Mouse (Mus musculus) intestine, postnatal 0 days (tissue): ENCODE results near the gene Btbd3. TPM values are rescaled to one million over a fixed set of nuclear protein-coding genes. Genes with fewer than 3 reads are reported as not detected.

Source experiments
- ATAC-seq: fragments of 200-750 bp; cut with Nextera tagmentation; 2 replicates; pipeline ENCODE4 v1.8.0; 2017; ENCODE audit warnings: mild to moderate bottlenecking, moderate TSS enrichment, moderate library complexity
- H3K27ac ChIP-seq: fragments of 300-500 bp; sonication (generic); 2 replicates; pipeline ENCODE4 v1.5.1; 2014; ENCODE audit warnings: mild to moderate bottlenecking, low read depth, low read length, moderate library complexity
- H3K27me3 ChIP-seq: fragments of 300-500 bp; sonication (generic); replicated peaks from 2 replicates; pipeline ENCODE4 v1.6.1; 2014; ENCODE audit warnings: low read length, mixed read lengths; ENCODE audit not compliant: control insufficient read depth, insufficient read depth
- H3K36me3 ChIP-seq: fragments of 300-500 bp; sonication (generic); 2 replicates; pipeline ENCODE4 v1.6.1; 2014; ENCODE audit warnings: mild to moderate bottlenecking, moderate library complexity; ENCODE audit not compliant: control insufficient read depth, insufficient read depth
- H3K4me1 ChIP-seq: fragments of 300-500 bp; sonication (generic); replicated peaks from 2 replicates; pipeline ENCODE4 v1.6.1; 2014; ENCODE audit warnings: antibody characterized with exemption, low read length, mixed read lengths; ENCODE audit not compliant: control insufficient read depth, insufficient read depth
- H3K4me2 ChIP-seq: fragments of 300-500 bp; sonication (generic); replicated peaks from 2 replicates; pipeline ENCODE4 v1.6.1; 2014; ENCODE audit warnings: low read depth, mild to moderate bottlenecking, moderate library complexity
- H3K4me3 ChIP-seq: fragments of 300-500 bp; sonication (generic); 2 replicates; pipeline ENCODE4 v1.5.1; 2014; ENCODE audit warnings: low read depth, low read length
- H3K9ac ChIP-seq: fragments of 300-500 bp; sonication (generic); 2 replicates; pipeline ENCODE4 v1.6.1; 2014; ENCODE audit warnings: mild to moderate bottlenecking, low read depth, low read length
- H3K9me3 ChIP-seq: fragments of 300-500 bp; sonication (generic); 2 replicates; pipeline ENCODE4 v1.6.1; 2016; ENCODE audit warnings: mixed run types; ENCODE audit not compliant: control insufficient read depth
- CTCF ChIP-seq: sonication (generic); IDR thresholded peaks from 2 replicates; pipeline ENCODE4 v1.5.1; 2016; ENCODE audit warnings: low read depth, mild to moderate bottlenecking, control low read depth, antibody characterized with exemption, moderate library complexity
- WGBS: fragments of 180-500 bp; shearing (Covaris S2); extraction: QIAGEN DNeasy Blood & Tissue Kit; methylation state at CpG from one replicate; pipeline ENCODE4 v1.1.7; 2014; 5-methylcytosine and 5-hydroxymethylcytosine counted together
- polyA plus RNA-seq: library from polyadenylated mRNA; unstranded; fragments of >200 nt; fragmentation: Nextera tagmentation; extraction: Ambion mirVana; gene quantifications from 2 replicates; pipeline ENCODE4 v1.2.1, GENCODE M21; 2015

The Btbd3 gene
- polyA plus RNA-seq, 1 experiment from 2014 or later = 10.6 TPM

DNA sequence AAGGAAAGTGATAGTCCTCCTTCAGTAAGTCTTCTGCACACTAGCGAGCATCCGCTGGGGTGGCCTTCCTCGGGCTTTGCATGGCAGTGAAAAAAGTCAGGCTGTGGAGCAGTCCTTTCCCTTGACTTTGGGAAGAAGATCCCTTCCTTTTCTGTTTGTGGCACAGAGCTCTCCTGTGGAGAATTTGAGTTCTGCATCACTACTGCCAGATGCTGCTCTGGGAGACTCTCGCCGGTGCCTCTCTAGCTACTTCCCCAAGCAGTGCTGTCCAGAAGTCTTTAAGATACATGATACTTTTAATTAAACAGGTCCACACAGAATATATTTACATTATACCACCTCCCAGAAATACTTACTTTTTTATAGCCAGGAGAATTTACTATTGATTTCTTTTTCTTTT lies 10.3 kb downstream of the Btbd3 start:
- H3K27ac ChIP-seq = no peak overlapping the region
- no peaks in the 10 kb centered on the region for H3K36me3 ChIP-seq
- ATAC-seq = no peak
- 0 out of 2 replicates have a peak, but pooled peaks cover 18% of the 10 kb centered on the region for H3K4me1 ChIP-seq
- no peak overlapping the region for H3K4me3 ChIP-seq
- no peaks in the 10 kb centered on the region for H3K9me3 ChIP-seq
- TF ChIP-seq CTCF = 0 out of 2 replicates have a peak, but pooled peaks have one; percentile 10
- H3K27me3 ChIP-seq = no peaks in the 10 kb centered on the region
- 64% methylated on average over 5 of the region's 5 CpGs for WGBS
- no peak overlapping the region for H3K4me2 ChIP-seq
- H3K9ac ChIP-seq = no peak overlapping the region

DNA sequence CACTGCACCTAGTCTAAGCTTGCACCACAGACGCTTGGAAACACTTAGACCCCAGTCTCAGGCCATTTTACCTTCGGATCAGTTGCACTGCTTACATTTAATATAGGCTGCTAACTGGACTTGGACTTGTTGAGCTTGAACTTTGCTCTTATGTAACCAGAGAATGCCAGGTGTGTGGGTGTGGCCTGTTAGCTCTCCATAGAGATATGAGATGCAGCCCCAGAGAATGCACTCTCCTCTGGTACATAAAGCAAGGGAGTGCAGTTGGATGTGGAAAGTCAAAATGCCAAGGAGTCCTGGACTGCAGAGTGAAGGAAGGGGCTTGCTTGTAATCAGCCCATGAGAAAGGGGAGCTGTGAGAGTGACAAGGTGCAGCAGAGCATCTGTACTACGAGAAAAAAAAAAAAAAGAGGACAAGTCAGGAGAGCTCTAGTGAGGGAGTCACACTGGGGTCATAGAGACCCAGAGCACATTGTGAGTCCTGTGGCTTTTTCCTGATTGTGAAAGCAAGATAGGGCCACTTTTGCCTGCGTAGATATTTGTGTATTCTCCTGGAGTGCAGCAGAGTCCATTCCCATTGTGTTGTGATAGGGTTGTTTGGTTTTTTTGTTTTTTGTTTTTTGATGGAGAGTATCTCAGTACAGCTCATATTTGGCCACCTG lies 11.6 kb downstream of the Btbd3 start:
- WGBS = 17% methylated on average over 4 of the region's 4 CpGs
- Histone ChIP-seq H3K4me2 (peak overlapping the region; percentile 39; the same call in 1 of the 2 replicates), H3K4me3 (no peak overlapping the region), H3K4me1 (0 out of 2 replicates have a peak, but pooled peaks cover 18% of the 10 kb centered on the region), H3K36me3 (no peaks in the 10 kb centered on the region), H3K9me3 (no peaks in the 10 kb centered on the region), H3K9ac (no peak overlapping the region), H3K27me3 (no peaks in the 10 kb centered on the region), H3K27ac (0 out of 2 replicates have a peak overlapping the region, but pooled peaks have one; percentile 46)
- peak; percentile 98 for ATAC-seq
- no peak for TF ChIP-seq CTCF

DNA sequence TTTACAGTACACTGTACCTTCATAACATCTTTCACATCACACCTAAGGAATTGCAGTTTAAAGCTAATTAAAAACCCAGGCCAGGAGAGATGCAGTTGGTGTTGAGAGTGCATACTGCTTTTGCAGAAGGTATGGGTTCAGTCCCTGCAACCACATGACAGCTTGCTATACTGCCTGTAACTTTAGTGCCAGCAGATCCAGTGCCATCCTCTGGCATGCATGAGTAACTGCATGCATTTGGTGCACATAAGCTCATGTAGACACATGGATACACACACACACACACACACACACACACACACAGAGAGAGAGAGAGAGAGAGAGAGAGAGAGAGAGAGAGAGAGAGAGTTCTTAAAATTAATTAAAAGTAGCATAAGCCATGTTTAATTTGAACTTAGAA lies 13.0 kb downstream of the Btbd3 start:
- ATAC-seq = no peak

DNA sequence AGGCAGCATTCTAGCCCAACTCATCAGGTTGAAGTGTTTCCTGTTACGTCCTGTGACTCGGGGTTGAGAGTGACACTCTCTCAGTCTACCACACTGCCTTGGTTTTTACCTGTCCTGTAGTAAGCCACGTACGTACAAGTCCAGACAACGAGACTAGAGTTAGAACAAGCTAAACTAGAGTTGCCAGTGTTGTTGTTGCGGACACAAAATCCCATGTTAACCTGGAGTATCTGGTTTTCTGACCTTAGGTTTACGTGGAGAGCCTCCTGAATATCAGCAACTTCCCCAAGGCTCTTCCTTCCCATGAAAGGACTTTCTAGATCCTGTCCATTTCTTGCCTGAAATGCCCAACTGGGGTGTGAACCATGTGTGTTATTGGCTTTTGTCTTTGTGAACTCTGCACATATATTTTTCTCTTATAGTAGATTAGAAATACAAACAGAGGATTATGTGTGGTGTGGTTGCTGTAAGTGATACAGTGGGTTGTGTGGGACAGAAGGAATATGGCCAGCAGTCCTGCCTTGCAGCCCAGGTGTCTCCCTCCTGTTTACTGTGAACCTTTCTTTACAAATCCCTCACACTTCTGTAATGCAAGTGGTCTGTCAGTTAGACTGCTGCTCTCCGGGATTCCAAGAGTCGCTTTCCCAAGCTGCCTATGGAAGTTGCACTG lies 17.2 kb downstream of the Btbd3 start:
- TF ChIP-seq CTCF = no peak
- Histone ChIP-seq H3K9me3 (no peaks in the 10 kb centered on the region), H3K9ac (no peak overlapping the region), H3K36me3 (no peaks in the 10 kb centered on the region), H3K27me3 (no peaks in the 10 kb centered on the region), H3K27ac (no peak overlapping the region), H3K4me1 (peaks cover 5% of the 10 kb centered on the region; the same call in 1 of the 2 replicates), H3K4me2 (0 out of 2 replicates have a peak overlapping the region, but pooled peaks have one; percentile 4), H3K4me3 (no peak overlapping the region)
- 67% methylated on average over 9 of the region's 9 CpGs for WGBS
- no peak for ATAC-seq

More for the DNA sequence above, 13.0 kb downstream of the Btbd3 start:
- peaks cover 19% of the 10 kb centered on the region; the same call in 1 of the 2 replicates for H3K4me1 ChIP-seq
- H3K4me3 ChIP-seq = no peak overlapping the region
- H3K9ac ChIP-seq = no peak overlapping the region
- H3K4me2 ChIP-seq = no peak overlapping the region
- peak; percentile 58 for TF ChIP-seq CTCF
- no peaks in the 10 kb centered on the region for H3K27me3 ChIP-seq
- no peak overlapping the region for H3K27ac ChIP-seq
- no peaks in the 10 kb centered on the region for H3K36me3 ChIP-seq
- no peaks in the 10 kb centered on the region for H3K9me3 ChIP-seq

DNA sequence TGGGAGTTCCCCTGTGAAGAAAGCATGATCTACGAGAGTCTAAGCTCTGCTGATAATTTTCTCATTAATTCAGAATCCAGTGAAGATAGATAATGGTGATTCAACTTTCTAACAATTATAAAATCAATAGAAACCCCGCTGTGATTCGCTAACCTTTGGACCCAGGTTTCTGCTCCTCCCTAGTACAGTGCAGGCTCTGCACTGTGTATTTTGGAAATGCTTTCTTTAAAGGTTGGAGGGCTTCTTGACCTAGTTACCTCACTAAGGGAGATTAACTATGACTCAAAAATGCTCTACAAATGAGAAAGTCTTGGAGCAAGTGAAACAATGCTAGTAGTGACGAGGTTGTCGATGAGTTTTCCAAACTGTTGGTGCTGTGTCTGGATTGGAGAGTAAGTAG lies 17.7 kb downstream of the Btbd3 start:
- 43% methylated on average over 5 of the region's 5 CpGs for WGBS
- peak; percentile 34 for ATAC-seq
- H3K27ac ChIP-seq = no peak overlapping the region
- H3K9ac ChIP-seq = no peak overlapping the region
- H3K9me3 ChIP-seq = no peaks in the 10 kb centered on the region
- 0 out of 2 replicates have a peak overlapping the region, but pooled peaks have one; percentile 4 for H3K4me2 ChIP-seq
- no peak for TF ChIP-seq CTCF
- H3K4me1 ChIP-seq = peaks cover 5% of the 10 kb centered on the region; the same call in 1 of the 2 replicates
- H3K4me3 ChIP-seq = no peak overlapping the region
- no peaks in the 10 kb centered on the region for H3K27me3 ChIP-seq
- no peaks in the 10 kb centered on the region for H3K36me3 ChIP-seq

DNA sequence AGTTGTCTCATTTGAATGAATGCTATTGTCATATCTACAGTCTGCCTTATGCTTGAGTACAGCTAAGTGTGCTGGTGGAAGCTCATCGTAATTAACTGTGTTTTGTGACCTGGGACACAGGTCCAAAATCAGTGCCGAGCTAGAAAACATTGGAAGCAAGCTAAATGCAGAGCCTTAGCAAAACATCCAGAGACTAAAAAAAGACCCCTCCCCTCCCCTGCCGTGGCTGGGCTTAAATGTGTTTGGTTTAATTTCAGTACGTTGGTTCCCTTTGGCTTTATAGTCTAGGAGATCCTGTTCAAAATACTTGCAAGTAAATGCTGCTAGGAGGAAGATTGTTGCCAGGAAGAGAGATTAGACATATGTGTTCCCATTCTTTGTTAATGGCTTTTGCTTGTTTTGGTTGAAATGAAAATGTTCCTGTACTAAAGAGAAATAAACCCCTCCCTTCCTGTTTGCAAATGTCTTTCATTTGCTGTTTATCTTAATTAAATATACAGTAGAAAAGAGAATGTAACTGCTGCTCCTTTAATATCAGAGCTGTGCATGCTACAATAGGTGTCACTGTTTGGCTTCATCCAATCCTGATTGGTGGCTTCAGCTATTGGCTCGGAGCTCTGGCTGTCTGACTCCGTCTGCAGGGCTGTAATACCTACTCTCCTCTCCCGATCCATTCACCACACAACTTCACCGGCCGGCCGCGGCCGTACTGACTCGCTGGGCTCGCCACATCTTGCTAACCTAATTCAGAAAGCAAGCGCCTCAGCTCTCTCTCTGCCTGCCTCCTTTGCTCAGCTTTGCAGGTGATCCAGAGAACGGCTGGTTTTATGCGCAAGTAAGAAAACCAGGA lies 21.7 kb downstream of the Btbd3 start:
- peak; percentile 84 for ATAC-seq
- peaks cover 5% of the 10 kb centered on the region; the same call in 1 of the 2 replicates for H3K4me1 ChIP-seq

More for the DNA sequence above, 21.7 kb downstream of the Btbd3 start:
- peak overlapping the region; percentile 71 for H3K4me2 ChIP-seq
- H3K27ac ChIP-seq = peak overlapping the region; percentile 71
- WGBS = 13% methylated on average over 17 of the region's 17 CpGs
- H3K27me3 ChIP-seq = no peaks in the 10 kb centered on the region
- peak overlapping the region; percentile 51; the same call in 1 of the 2 replicates for H3K9ac ChIP-seq
- peaks cover 3% of the 10 kb centered on the region; the same call in 1 of the 2 replicates for H3K36me3 ChIP-seq
- H3K4me3 ChIP-seq = peak overlapping the region; percentile 43
- peak; percentile 48 for TF ChIP-seq CTCF
- H3K9me3 ChIP-seq = no peaks in the 10 kb centered on the region
